Mouse (Mus musculus): ENCODE measurements around the gene Snu13. TPM values are rescaled to one million over a fixed set of nuclear protein-coding genes. Genes with fewer than 3 reads are reported as not detected.

Snu13 gene
- polyA plus RNA-seq, 1 experiment from 2014 or later: 340 TPM

DNA sequence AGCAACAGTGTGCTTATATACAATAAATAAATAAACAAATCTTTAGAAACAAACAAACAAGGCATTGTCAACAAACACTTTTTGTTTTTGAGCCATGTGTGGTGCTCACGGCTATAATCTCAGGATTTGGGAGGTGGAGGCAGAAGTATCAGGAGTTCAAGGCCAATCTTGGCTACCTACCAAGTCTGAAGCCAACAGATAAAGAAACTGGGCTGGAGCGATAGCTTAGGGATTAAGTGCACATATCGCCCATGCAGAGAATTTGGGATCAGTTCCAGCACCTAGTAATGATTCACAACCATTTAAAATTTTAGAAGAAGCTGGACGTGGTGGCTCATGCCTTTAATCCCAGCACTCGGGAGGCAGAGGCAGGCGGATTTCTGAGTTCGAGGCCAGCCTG is 26.1 kb upstream of the Snu13 start:
- no peak for TF ChIP-seq CTCF (IDR thresholded peaks at IDR 0.05; ENCODE audit: low read depth)
- Histone ChIP-seq H3K4me2 (no peak overlapping the region), H3K27me3 (ENCODE audit: insufficient read depth, low read length) (peaks cover 29% of the 10 kb centered on the region), H3K4me3 (ENCODE audit: low read depth, low read length) (no peak overlapping the region), H3K4me1 (ENCODE audit: insufficient read depth) (no peaks in the 10 kb centered on the region), H3K9ac (no peak overlapping the region), H3K27ac (ENCODE audit: low read depth) (no peak overlapping the region), H3K36me3 (ENCODE audit: insufficient read depth) (no peaks in the 10 kb centered on the region), H3K9me3 (ENCODE audit: low read depth, low read length) (no peaks in the 10 kb centered on the region)
- ATAC-seq (ENCODE audit: insufficient read depth): no peak
- no peak for DNase-seq
- WGBS: 79% methylated on average over 7 of the region's 7 CpGs

- H3K27ac ChIP-seq (ENCODE audit: low read depth): no peak overlapping the region
- no peak overlapping the region for H3K4me2 ChIP-seq
- 88% methylated on average over 26 of the region's 26 CpGs for WGBS
- H3K9me3 ChIP-seq (ENCODE audit: low read depth, low read length): no peaks in the 10 kb centered on the region
- no peaks in the 10 kb centered on the region for H3K36me3 ChIP-seq (ENCODE audit: insufficient read depth)
- no peak for DNase-seq
- ATAC-seq (ENCODE audit: insufficient read depth): no peak
- no peak overlapping the region for H3K9ac ChIP-seq
- H3K4me3 ChIP-seq (ENCODE audit: low read depth, low read length): no peak overlapping the region
- no peaks in the 10 kb centered on the region for H3K4me1 ChIP-seq (ENCODE audit: insufficient read depth)
- no peak for TF ChIP-seq CTCF (IDR thresholded peaks at IDR 0.05; ENCODE audit: low read depth)
- peaks cover 34% of the 10 kb centered on the region for H3K27me3 ChIP-seq (ENCODE audit: insufficient read depth, low read length)
These were observed 24.5 kb upstream of the Snu13 start for GRCm38 (mm10) chr15:82071816-82072469.

DNA sequence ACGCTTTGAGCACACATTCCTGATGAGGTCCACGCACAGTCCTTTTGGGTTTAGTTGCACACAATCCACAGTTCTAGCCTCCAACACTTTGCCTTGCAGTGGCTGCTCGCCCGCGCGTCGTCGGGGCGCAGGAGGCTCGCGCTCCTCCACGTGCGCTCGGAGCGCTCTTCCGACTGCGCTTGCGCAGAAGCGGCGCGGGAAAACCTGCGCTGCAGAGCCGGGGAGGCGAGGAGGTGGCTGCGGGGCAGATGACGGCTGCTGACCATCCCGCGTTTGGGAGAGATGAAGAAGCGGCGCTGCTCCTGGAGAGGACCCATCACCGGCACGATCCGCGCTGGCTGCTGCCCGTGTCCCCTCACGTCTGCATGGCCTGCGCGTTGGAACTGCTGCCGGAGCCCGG is 22.5 kb upstream of the Snu13 start, which contains the start of gene Mei1:
Gene Mei1, plus strand, starts transcription at position 99 of the 400 bp plus-strand sequence.
- Histone ChIP-seq H3K9me3 (ENCODE audit: low read depth, low read length) (no peaks in the 10 kb centered on the region), H3K27ac (ENCODE audit: low read depth) (no peak within 1 kb of the TSS), H3K9ac (no peak within 1 kb of the TSS), H3K4me2 (peak within 1 kb of the TSS; percentile 44), H3K36me3 (ENCODE audit: insufficient read depth) (no peaks in the 10 kb centered on the region), H3K4me3 (ENCODE audit: low read depth, low read length) (peak within 1 kb of the TSS; percentile 10; the same call in 1 of the 2 replicates), H3K27me3 (ENCODE audit: insufficient read depth, low read length) (peaks cover 39% of the 10 kb centered on the region), H3K4me1 (ENCODE audit: insufficient read depth) (no peaks in the 10 kb centered on the region)
- peak; percentile 29 for DNase-seq
- 16% methylated on average over 40 of the region's 40 CpGs for WGBS
- TF ChIP-seq CTCF (IDR thresholded peaks at IDR 0.05; ENCODE audit: low read depth): no peak
- ATAC-seq (ENCODE audit: insufficient read depth): no peak

DNA sequence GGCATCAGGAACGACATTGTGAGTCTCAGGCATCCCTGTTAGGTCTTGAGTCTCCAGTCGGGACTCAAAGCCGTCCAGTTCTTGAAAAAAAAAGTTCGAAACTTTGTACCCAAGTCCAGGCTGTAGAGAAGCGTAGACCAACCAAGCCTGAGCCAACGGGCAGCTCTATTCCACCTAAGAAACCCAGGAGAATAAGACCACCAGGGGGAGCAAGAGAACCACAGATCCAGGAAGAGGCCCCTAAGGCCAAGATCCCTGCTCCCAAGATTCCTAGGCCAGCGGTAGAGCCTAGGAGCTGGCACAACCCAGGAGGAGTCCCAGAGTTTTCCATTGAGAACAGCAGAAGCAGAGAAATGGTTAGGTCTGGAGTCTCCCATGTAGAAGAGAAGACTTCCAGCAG is 18.1 kb upstream of the Snu13 start:
- Histone ChIP-seq H3K9me3 (ENCODE audit: low read depth, low read length) (no peaks in the 10 kb centered on the region), H3K27ac (ENCODE audit: low read depth) (no peak overlapping the region), H3K4me2 (no peak overlapping the region), H3K27me3 (ENCODE audit: insufficient read depth, low read length) (peaks cover 33% of the 10 kb centered on the region), H3K36me3 (ENCODE audit: insufficient read depth) (no peaks in the 10 kb centered on the region), H3K4me1 (ENCODE audit: insufficient read depth) (no peaks in the 10 kb centered on the region), H3K4me3 (ENCODE audit: low read depth, low read length) (no peak overlapping the region), H3K9ac (no peak overlapping the region)
- ATAC-seq (ENCODE audit: insufficient read depth) (0 out of 2 replicates have a peak, but pooled peaks have one; percentile 21), DNase-seq (peak; percentile 95)
- peak; percentile 86 for TF ChIP-seq CTCF (IDR thresholded peaks at IDR 0.05; ENCODE audit: low read depth)
- 17% methylated on average over 7 of the region's 7 CpGs for WGBS

DNA sequence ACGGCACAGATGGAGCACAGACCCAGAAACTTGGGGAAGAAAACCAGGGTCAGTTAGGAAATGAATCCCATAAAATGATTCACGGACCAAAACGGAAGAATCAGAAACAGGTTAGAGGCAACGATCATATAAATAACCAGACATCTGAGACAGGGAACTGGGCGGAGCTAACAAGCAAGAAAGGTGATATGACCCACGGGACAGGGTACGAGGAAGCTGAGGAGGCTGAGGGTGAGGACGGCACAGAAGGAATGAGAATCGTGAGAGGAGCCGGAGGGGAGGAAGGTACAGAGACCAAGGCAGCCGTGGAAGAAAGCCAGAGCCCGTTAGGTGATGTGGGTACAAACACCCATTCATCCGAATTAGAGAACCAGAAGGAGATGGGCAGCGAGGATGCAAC is 16.5 kb upstream of the Snu13 start:
- Histone ChIP-seq H3K36me3 (ENCODE audit: insufficient read depth) (no peaks in the 10 kb centered on the region), H3K4me3 (ENCODE audit: low read depth, low read length) (no peak overlapping the region), H3K4me1 (ENCODE audit: insufficient read depth) (no peaks in the 10 kb centered on the region), H3K9ac (no peak overlapping the region), H3K27me3 (ENCODE audit: insufficient read depth, low read length) (peaks cover 19% of the 10 kb centered on the region), H3K27ac (ENCODE audit: low read depth) (no peak overlapping the region), H3K4me2 (no peak overlapping the region), H3K9me3 (ENCODE audit: low read depth, low read length) (no peaks in the 10 kb centered on the region)
- DNase-seq (no peak), ATAC-seq (ENCODE audit: insufficient read depth) (no peak)
- 57% methylated on average over 14 of the region's 14 CpGs for WGBS
- TF ChIP-seq CTCF (IDR thresholded peaks at IDR 0.05; ENCODE audit: low read depth): no peak

DNA sequence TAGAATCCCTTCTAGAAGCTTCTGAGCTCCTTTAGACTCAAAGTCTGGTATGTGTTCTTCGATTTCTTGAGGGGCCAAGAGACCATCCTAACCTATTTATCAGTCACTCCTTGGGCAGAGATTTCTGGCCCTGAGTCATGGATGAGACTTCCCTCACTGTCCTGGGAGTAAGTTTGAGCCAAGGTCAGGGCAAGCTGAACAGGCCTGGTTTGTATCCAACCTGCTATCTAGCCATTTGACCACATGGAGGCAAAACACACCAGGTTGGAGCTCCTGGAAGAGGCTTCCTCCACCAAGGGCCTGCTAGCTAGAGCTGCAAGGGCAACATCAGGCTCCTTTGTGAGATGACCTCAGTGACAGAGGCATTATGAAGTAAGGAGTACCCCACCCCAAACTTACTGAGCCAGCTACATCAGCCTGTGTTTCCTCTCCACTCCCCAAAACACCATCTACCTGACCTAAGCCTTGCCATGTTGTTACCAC is 11.4 kb upstream of the Snu13 start, which contains the start of gene 4930407I10Rik:
Gene 4930407I10Rik, plus strand, starts transcription at position 433 of the 483 bp plus-strand sequence.
- ATAC-seq (ENCODE audit: insufficient read depth): no peak
- no peak for DNase-seq
- no peaks in the 10 kb centered on the region for H3K36me3 ChIP-seq (ENCODE audit: insufficient read depth)
- H3K9me3 ChIP-seq (ENCODE audit: low read depth, low read length): no peaks in the 10 kb centered on the region
- no peak within 1 kb of the TSS for H3K9ac ChIP-seq
- no peaks in the 10 kb centered on the region; the same call in 1 of the 2 replicates for H3K27me3 ChIP-seq (ENCODE audit: insufficient read depth, low read length)
- no peak for TF ChIP-seq CTCF (IDR thresholded peaks at IDR 0.05; ENCODE audit: low read depth)
- H3K4me3 ChIP-seq (ENCODE audit: low read depth, low read length): no peak within 1 kb of the TSS
- no peak within 1 kb of the TSS for H3K4me2 ChIP-seq
- WGBS: 86% methylated on average over 1 of the region's 1 CpGs
- H3K27ac ChIP-seq (ENCODE audit: low read depth): no peak within 1 kb of the TSS
- no peaks in the 10 kb centered on the region for H3K4me1 ChIP-seq (ENCODE audit: insufficient read depth)

DNA sequence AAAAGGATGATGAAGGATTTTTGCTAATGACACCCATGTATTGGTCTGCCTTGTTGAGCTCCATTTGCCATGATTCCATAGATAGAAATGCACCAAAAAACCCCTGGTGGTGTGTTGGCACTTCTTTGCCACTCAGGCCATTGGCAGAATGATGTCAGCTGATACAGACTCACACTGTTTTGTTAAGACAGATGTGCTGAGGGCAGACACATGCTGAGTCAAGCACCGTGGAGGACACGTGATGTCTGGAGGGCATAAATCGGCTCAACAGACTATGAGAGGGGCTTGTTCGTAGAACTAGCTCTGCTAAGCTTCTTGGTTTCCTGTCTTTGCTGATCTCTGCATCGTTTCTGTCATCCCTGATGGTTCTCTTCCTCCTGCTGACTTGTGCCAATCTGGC is 5.1 kb upstream of the Snu13 start:
- H3K27me3 ChIP-seq (ENCODE audit: insufficient read depth, low read length): no peaks in the 10 kb centered on the region
- no peak for ATAC-seq (ENCODE audit: insufficient read depth)

More for the DNA sequence above, 5.1 kb upstream of the Snu13 start:
- Histone ChIP-seq H3K4me3 (ENCODE audit: low read depth, low read length) (no peak overlapping the region), H3K9me3 (ENCODE audit: low read depth, low read length) (no peaks in the 10 kb centered on the region), H3K36me3 (ENCODE audit: insufficient read depth) (no peaks in the 10 kb centered on the region), H3K4me2 (no peak overlapping the region), H3K9ac (no peak overlapping the region), H3K4me1 (ENCODE audit: insufficient read depth) (no peaks in the 10 kb centered on the region), H3K27ac (ENCODE audit: low read depth) (no peak overlapping the region)
- DNase-seq: no peak
- no peak for TF ChIP-seq CTCF (IDR thresholded peaks at IDR 0.05; ENCODE audit: low read depth)
- WGBS: 59% methylated on average over 5 of the region's 5 CpGs

All from lung, embryonic 14.5 days (tissue).